Mouse (Mus musculus) hindbrain, postnatal 0 days (tissue): ENCODE results near the gene Arid5b. TPM values are rescaled to one million over a fixed set of nuclear protein-coding genes. Genes with fewer than 3 reads are reported as not detected.

Experiments
- ATAC-seq: fragments of 200-750 bp; cut with Nextera tagmentation; 2 replicates; pipeline ENCODE4 v1.8.0; 2017; ENCODE audit warnings: mild to moderate bottlenecking, moderate TSS enrichment, moderate library complexity
- DNase-seq: peaks from one replicate; pipeline ENCODE4 v3.0.0-alpha.2; 2015; ENCODE audit warnings: low spot score
- H3K27ac ChIP-seq: fragments of 300-500 bp; sonication (generic); 2 replicates; pipeline ENCODE4 v1.5.1; 2014; ENCODE audit warnings: mild to moderate bottlenecking
- H3K27me3 ChIP-seq: fragments of 300-500 bp; sonication (generic); 2 replicates; pipeline ENCODE4 v1.6.1; 2014; ENCODE audit warnings: low read length, mixed read lengths; ENCODE audit not compliant: insufficient read depth
- H3K36me3 ChIP-seq: fragments of 300-500 bp; sonication (generic); 2 replicates; pipeline ENCODE4 v1.6.1; 2014; ENCODE audit warnings: low read length, mixed read lengths; ENCODE audit not compliant: insufficient read depth
- H3K4me1 ChIP-seq: fragments of 300-500 bp; sonication (generic); 2 replicates; pipeline ENCODE4 v1.6.1; 2014; ENCODE audit warnings: antibody characterized with exemption, low read length, mixed read lengths; ENCODE audit not compliant: insufficient read depth
- H3K4me2 ChIP-seq: fragments of 300-500 bp; sonication (generic); 2 replicates; pipeline ENCODE4 v1.6.1; 2014; ENCODE audit warnings: low read depth, mild to moderate bottlenecking, low read length, moderate library complexity, mixed read lengths
- H3K4me3 ChIP-seq: fragments of 300-500 bp; sonication (generic); 2 replicates; pipeline ENCODE4 v1.5.1; 2014; ENCODE audit warnings: low read length
- H3K9ac ChIP-seq: fragments of 300-500 bp; sonication (generic); replicated peaks from 2 replicates; pipeline ENCODE4 v1.6.1; 2014; ENCODE audit warnings: mild to moderate bottlenecking, low read length, moderate library complexity, mixed read lengths
- H3K9me3 ChIP-seq: fragments of 300-500 bp; sonication (generic); 2 replicates; pipeline ENCODE4 v1.6.1; 2016; ENCODE audit warnings: low read length, mixed read lengths
- CTCF ChIP-seq: IDR thresholded peaks from 2 replicates; pipeline ENCODE4 v1.5.1; 2016; ENCODE audit warnings: antibody characterized with exemption, control low read depth, low read depth
- WGBS: fragments of 180-500 bp; shearing (Covaris S2); extraction: QIAGEN DNeasy Blood & Tissue Kit; methylation state at CpG from one replicate; pipeline ENCODE4 v1.1.7; 2014; 5-methylcytosine and 5-hydroxymethylcytosine counted together
- polyA plus RNA-seq: library from polyadenylated mRNA; unstranded; fragments of >200 nt; fragmentation: Nextera tagmentation; extraction: Ambion mirVana; gene quantifications from 2 replicates; pipeline ENCODE4 v1.2.1, GENCODE M21; 2015
- total RNA-seq: library from RNA; depleted of rRNA; stranded (reverse); fragments of >200 nt; gene quantifications from 2 replicates; pipeline ENCODE4 v1.2.3, GENCODE M21; 2014

Gene Arid5b
- total and polyA plus RNA-seq, 2 experiments from 2014 or later = 13.1 to 13.8 TPM

DNA sequence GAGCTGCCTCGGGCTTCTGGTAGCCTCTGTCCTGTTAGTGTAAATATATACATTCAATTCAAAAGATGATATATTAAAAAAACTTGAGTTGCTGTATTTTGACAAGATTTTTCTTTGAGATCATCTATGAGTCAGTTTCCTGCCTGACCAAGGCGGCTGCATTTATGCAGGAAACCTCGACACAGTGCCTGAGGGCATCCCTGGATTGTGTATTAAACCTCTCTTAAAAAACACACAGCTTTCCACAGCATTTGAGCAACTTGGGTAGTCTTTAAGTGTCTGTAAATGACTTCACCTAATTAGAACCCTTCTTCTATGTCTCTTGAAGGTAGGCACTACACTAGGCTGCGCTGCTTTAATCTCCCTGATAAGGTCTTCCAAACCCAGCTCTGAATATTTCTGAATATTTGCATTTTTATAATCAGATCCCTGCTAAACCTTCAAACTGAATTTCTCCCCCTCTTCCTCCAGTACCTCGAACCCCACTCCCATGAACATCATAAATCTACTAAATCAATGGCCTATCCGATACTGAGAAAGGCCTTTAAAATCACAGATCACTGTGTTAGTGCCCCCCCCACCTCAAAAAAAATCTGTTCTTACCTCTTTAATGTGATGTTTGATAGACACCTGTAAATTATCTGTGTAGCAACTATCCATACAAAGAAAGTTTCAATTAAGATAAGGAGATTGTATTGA, 2.7 kb upstream of the Arid5b start:
- WGBS = 60% methylated on average over 6 of the region's 6 CpGs
- Histone ChIP-seq H3K4me2 (no peak overlapping the region), H3K4me1 (no peaks in the 10 kb centered on the region), H3K9me3 (no peaks in the 10 kb centered on the region), H3K27ac (no peak overlapping the region), H3K27me3 (no peaks in the 10 kb centered on the region), H3K9ac (no peak overlapping the region), H3K36me3 (no peaks in the 10 kb centered on the region), H3K4me3 (no peak overlapping the region)
- no peak for TF ChIP-seq CTCF
- DNase-seq (no peak), ATAC-seq (no peak)

DNA sequence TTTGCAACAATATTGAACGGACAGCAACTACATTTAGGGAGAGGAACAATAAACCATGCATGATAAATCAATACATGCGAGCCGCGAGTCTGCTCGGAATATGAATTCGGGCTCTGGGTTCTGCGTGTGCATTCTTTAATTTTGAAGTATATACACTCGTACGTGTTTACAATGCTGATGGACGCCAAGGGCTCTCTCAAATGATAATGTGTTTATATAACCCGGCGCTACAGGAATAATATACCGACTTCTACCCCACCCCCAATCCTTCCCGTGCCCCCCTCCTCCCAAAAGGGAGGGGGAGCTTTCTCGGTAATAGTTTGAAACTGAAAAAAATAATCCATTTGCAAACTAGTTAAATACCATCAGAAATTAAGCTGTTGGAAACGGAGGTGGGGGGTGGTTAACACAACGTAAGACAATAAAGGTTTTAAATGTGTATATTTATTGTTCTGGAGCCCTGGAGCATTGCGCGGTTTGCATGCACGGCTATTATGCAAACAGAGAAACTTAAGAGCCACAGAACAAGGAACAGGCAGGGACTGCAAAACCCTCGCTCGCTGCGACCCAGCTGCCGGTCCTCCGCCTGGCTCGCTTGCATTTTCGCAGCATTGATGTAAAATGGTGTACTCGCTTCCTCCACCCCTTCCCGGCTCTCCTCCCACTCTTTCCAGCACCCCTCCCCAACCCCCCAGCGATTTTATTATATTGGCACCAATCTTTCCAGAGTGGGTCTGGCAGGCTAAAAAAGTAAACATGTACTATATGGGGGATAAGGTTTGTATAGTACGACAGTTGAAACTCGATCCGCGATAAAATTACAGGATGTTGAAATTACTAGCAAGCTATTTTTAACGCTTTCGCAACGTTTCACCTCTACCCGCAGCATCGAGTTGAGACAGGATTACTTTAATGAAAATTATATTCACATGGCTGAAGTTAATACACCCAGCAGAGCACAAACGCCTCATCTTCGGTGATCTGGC, 1.3 kb upstream of the Arid5b start:
- no peaks in the 10 kb centered on the region for H3K36me3 ChIP-seq
- H3K4me2 ChIP-seq = peak overlapping the region; percentile 95
- no peak for TF ChIP-seq CTCF
- H3K9ac ChIP-seq = peak overlapping the region; percentile 72
- peak overlapping the region; percentile 66 for H3K4me3 ChIP-seq
- no peaks in the 10 kb centered on the region for H3K4me1 ChIP-seq
- DNase-seq (peak; percentile 83), ATAC-seq (no peak)
- under 1% methylated on average over 41 of the region's 41 CpGs for WGBS
- peak overlapping the region; percentile 89 for H3K27ac ChIP-seq
- no peaks in the 10 kb centered on the region for H3K27me3 ChIP-seq
- no peaks in the 10 kb centered on the region for H3K9me3 ChIP-seq

DNA sequence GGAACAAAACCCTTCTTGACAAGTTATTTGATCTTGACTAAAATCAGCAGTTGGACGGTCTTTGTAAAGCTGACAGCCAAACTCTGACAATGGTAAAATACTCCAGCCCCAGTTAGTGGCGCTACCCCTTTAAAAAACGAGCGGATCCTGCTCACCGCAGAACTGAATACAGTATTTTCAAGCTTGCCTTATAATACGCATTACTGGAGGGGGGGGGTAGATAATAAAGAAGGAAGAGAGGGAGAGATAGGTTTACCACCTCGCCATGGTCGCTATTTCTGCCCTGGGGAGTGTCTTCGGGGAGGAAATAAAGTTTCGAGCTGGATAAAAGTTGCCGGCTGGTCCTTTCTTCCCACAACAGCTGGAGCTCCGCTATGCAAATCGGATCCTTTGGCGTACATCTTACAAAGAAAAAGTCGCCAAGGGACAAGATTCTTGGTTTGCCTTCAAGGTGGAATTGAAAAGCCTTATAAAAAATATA, 829 bp downstream of the Arid5b start:
- no peak; the same call in 1 of the 2 replicates for TF ChIP-seq CTCF
- WGBS = 0% methylated on average over 15 of the region's 15 CpGs
- DNase-seq = peak; percentile 79
- Histone ChIP-seq H3K4me1 (no peaks in the 10 kb centered on the region), H3K27me3 (no peaks in the 10 kb centered on the region), H3K4me3 (peak overlapping the region; percentile 66), H3K36me3 (no peaks in the 10 kb centered on the region), H3K27ac (peak overlapping the region; percentile 90), H3K9ac (peak overlapping the region; percentile 72), H3K4me2 (peak overlapping the region; percentile 95), H3K9me3 (no peaks in the 10 kb centered on the region)
- ATAC-seq = no peak

DNA sequence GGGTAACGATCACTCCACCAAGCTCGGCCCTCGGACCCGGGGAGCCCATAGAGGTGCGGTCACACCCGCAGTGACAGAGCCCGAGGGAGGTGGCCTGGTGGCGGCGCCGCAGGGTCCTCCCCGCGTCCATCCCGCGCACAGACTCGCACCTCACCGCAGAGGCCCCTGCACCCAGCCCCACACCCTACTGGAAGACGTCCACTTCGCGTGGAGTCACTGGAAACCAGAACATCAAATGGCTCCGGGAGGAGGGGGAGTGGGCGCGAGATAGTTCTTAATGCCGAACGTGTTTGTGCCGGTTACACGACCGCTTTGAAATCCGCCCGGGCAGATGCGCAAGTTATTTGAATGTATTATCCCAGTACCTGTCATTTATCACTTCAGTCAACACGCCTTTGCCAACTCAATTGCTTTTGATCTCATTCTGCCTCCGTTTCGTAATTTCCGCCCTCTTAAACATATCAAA, 1.5 kb downstream of the Arid5b start:
- no peaks in the 10 kb centered on the region for H3K36me3 ChIP-seq
- no peaks in the 10 kb centered on the region for H3K4me1 ChIP-seq
- H3K4me2 ChIP-seq = peak overlapping the region; percentile 95
- under 1% methylated on average over 34 of the region's 34 CpGs for WGBS
- peak overlapping the region; percentile 90 for H3K27ac ChIP-seq
- DNase-seq = peak; percentile 67
- no peak for TF ChIP-seq CTCF
- no peaks in the 10 kb centered on the region for H3K9me3 ChIP-seq
- H3K27me3 ChIP-seq = no peaks in the 10 kb centered on the region
- peak overlapping the region; percentile 66 for H3K4me3 ChIP-seq
- peak; percentile 52 for ATAC-seq
- peak overlapping the region; percentile 72 for H3K9ac ChIP-seq

DNA sequence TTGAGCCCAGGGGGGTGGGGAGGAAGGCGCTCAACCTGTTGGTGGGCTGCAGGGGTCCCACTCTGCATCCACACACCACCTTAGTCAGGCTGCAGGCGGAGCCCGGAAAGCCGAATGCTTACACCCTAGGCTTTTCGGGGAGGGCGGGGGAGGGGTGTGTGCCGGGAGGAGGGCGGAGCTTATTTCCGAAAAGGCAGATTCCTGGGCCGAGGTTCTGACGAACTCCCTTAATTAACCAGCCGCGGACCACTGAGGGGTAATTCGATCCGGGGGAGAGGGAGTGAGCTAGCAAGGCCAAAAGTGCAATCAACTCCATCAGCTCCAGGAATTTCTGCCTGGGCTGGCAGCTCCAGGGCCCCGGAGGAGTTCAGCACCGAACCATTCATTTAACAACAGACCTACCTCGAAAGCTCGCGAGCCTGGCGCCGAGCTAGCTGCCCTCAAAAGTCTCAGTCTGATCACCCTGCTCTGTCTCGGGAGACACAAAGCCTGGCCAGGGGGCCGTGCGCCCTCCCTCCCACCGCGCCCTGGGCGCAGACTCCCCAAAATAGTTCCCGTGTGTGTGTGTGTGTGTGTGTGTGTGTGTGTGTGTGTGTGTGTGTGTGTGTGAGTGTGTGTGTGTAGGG, 2.1 kb downstream of the Arid5b start:
- Histone ChIP-seq H3K27ac (peak overlapping the region; percentile 90), H3K36me3 (no peaks in the 10 kb centered on the region), H3K9ac (peak overlapping the region; percentile 72), H3K4me1 (no peaks in the 10 kb centered on the region), H3K9me3 (no peaks in the 10 kb centered on the region), H3K27me3 (no peaks in the 10 kb centered on the region), H3K4me2 (peak overlapping the region; percentile 95), H3K4me3 (peak overlapping the region; percentile 66)
- 0% methylated on average over 29 of the region's 29 CpGs for WGBS
- DNase-seq (peak; percentile 82), ATAC-seq (peak; percentile 81)
- TF ChIP-seq CTCF = no peak
